Mouse (Mus musculus): ENCODE results near the gene Idnk. TPM values are rescaled to one million over a fixed set of nuclear protein-coding genes. Genes with fewer than 3 reads are reported as not detected.

Gene Idnk
- polyA plus RNA-seq, 1 experiment from 2014 or later = 56.3 TPM

DNA sequence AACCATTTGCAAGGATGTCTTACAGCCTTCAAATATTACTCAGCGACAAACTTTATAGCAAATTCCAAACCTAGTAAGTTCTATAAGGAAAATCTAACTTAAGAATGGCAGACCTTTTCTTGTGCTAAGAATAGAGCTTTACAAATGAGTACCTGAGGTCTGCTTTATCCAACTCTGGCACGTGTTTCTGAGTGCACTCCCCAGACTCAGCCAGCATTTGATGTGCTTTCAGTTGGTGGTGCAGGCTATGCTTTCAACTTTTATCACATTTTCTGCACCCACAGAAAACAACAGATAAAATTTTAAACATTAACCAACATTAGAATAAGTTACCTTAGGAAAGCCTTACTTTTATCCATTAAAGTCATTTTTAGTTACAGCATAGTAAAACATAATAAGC, 55.1 kb downstream of the Idnk start:
- Histone ChIP-seq H3K4me3 (ENCODE audit: low read length) (no peak overlapping the region), H3K4me1 (ENCODE audit: control insufficient read depth, insufficient read depth, low read depth, low read length) (peaks cover 31% of the 10 kb centered on the region), H3K9me3 (ENCODE audit: control insufficient read depth, low read length) (no peaks in the 10 kb centered on the region), H3K27ac (ENCODE audit: low read depth, low read length) (no peak overlapping the region), H3K9ac (ENCODE audit: low read depth, low read length) (no peak overlapping the region), H3K4me2 (ENCODE audit: low read length) (no peak overlapping the region), H3K27me3 (replicated peaks; ENCODE audit: control insufficient read depth, insufficient read depth, low read length) (no peaks in the 10 kb centered on the region), H3K36me3 (ENCODE audit: control insufficient read depth, insufficient read depth, low read length) (no peaks in the 10 kb centered on the region)
- ATAC-seq = no peak
- 82% methylated on average over 2 of the region's 2 CpGs for WGBS

DNA sequence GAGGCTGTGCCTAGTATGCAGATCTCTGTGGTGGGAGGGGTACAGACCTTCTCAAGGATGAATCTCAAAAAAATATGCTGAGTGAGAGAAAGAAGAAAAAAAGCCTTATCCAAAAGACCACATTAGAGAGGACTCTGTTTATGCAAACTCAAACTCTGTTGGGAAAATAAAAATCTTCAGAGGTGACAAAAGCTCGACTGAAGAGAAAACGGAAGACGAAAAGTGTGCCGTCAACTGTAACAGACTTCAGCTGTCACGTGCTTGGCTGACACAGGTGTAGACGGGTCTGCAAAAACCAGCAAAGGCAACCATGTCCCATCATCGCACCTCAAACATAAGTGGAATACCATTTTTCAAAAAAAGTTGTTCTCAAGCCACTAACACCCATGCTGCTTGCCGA, 56.4 kb downstream of the Idnk start:
- WGBS = 65% methylated on average over 8 of the region's 8 CpGs
- peak overlapping the region; percentile 17; the same call in 1 of the 2 replicates for H3K9ac ChIP-seq (ENCODE audit: low read depth, low read length)
- H3K4me1 ChIP-seq (ENCODE audit: control insufficient read depth, insufficient read depth, low read depth, low read length) = peaks cover 31% of the 10 kb centered on the region
- H3K27ac ChIP-seq (ENCODE audit: low read depth, low read length) = no peak overlapping the region
- H3K4me2 ChIP-seq (ENCODE audit: low read length) = peak overlapping the region; percentile 90
- peak overlapping the region; percentile 100 for H3K4me3 ChIP-seq (ENCODE audit: low read length)
- H3K36me3 ChIP-seq (ENCODE audit: control insufficient read depth, insufficient read depth, low read length) = no peaks in the 10 kb centered on the region
- H3K27me3 ChIP-seq (replicated peaks; ENCODE audit: control insufficient read depth, insufficient read depth, low read length) = no peaks in the 10 kb centered on the region
- H3K9me3 ChIP-seq (ENCODE audit: control insufficient read depth, low read length) = no peaks in the 10 kb centered on the region
- no peak for ATAC-seq

Other genes with a start within 250 kb of the Idnk start
- gene Spock1, start 249.3 kb upstream of the Idnk start, polyA plus RNA-seq (2015; fragmentation: Nextera tagmentation; extraction: Ambion mirVana) = 83.3 and 96.1 TPM in 2 replicates
- gene Klhl3, start 44.1 kb upstream of the Idnk start, polyA plus RNA-seq (2015; fragmentation: Nextera tagmentation; extraction: Ambion mirVana) = 13.2 and 13.6 TPM in 2 replicates
- 27.7 and 33.3 TPM in 2 replicates for gene Hnrnpa0, start 29.1 kb upstream of the Idnk start, polyA plus RNA-seq (2015; fragmentation: Nextera tagmentation; extraction: Ambion mirVana)
- 129 and 142 TPM in 2 replicates for gene Ubqln1, start 58.0 kb downstream of the Idnk start, polyA plus RNA-seq (2015; fragmentation: Nextera tagmentation; extraction: Ambion mirVana)
- gene Gkap1, start 118.0 kb downstream of the Idnk start, polyA plus RNA-seq (2015; fragmentation: Nextera tagmentation; extraction: Ambion mirVana) = 22.1 and 22.8 TPM in 2 replicates
- 1.7 and 2.2 TPM in 2 replicates for gene Kif27, start 201.5 kb downstream of the Idnk start, polyA plus RNA-seq (2015; fragmentation: Nextera tagmentation; extraction: Ambion mirVana)
- 22.1 and 23.7 TPM in 2 replicates for gene 2210016F16Rik, start 227.6 kb downstream of the Idnk start, polyA plus RNA-seq (2015; fragmentation: Nextera tagmentation; extraction: Ambion mirVana)
- gene Rmi1, start 244.6 kb downstream of the Idnk start, polyA plus RNA-seq (2015; fragmentation: Nextera tagmentation; extraction: Ambion mirVana) = 22.2 and 24.2 TPM in 2 replicates
- gene Hnrnpk, start 245.7 kb downstream of the Idnk start, polyA plus RNA-seq (2015; fragmentation: Nextera tagmentation; extraction: Ambion mirVana) = 1,201 and 1,280 TPM in 2 replicates

Measured in hindbrain, embryonic 16.5 days (tissue).